Mouse (Mus musculus) hindbrain, embryonic 15.5 days (tissue): ENCODE results near the gene Gm45837. TPM values are rescaled to one million over a fixed set of nuclear protein-coding genes. Genes with fewer than 3 reads are reported as not detected.

ENCODE experiments used
- ATAC-seq: fragments of 200-750 bp; cut with Nextera tagmentation; 2 replicates; pipeline ENCODE4 v1.8.0; 2017; ENCODE audit warnings: low read depth, moderate number of reproducible peaks, moderate TSS enrichment; ENCODE audit not compliant: low FRiP score
- H3K27ac ChIP-seq: fragments of 300-500 bp; sonication (generic); replicated peaks from 2 replicates; pipeline ENCODE4 v1.5.1; 2015; ENCODE audit warnings: mild to moderate bottlenecking, inconsistent platforms
- H3K27me3 ChIP-seq: fragments of 300-500 bp; sonication (generic); 2 replicates; pipeline ENCODE4 v1.6.1; 2015; ENCODE audit warnings: control low read depth, inconsistent platforms
- H3K36me3 ChIP-seq: fragments of 300-500 bp; sonication (generic); 2 replicates; pipeline ENCODE4 v1.6.1; 2015; ENCODE audit warnings: control low read depth, inconsistent platforms
- H3K4me1 ChIP-seq: fragments of 300-500 bp; sonication (generic); replicated peaks from 2 replicates; pipeline ENCODE4 v1.6.1; 2015; ENCODE audit warnings: control low read depth, inconsistent platforms
- H3K4me2 ChIP-seq: fragments of 300-500 bp; sonication (generic); 2 replicates; pipeline ENCODE4 v1.6.1; 2015; ENCODE audit warnings: moderate library complexity, mild to moderate bottlenecking, inconsistent platforms
- H3K4me3 ChIP-seq: fragments of 300-500 bp; sonication (generic); 2 replicates; pipeline ENCODE4 v1.5.1; 2015; ENCODE audit warnings: mild to moderate bottlenecking, inconsistent platforms
- H3K9ac ChIP-seq: fragments of 300-500 bp; sonication (generic); 2 replicates; pipeline ENCODE4 v1.6.1; 2015; ENCODE audit warnings: inconsistent platforms
- H3K9me3 ChIP-seq: fragments of 300-500 bp; sonication (generic); 2 replicates; pipeline ENCODE4 v1.6.1; 2016; ENCODE audit warnings: control low read depth, inconsistent platforms
- WGBS: fragments of 180-500 bp; shearing (Covaris S2); methylation state at CpG from one replicate; pipeline ENCODE4 v1.1.7; 2015; 5-methylcytosine and 5-hydroxymethylcytosine counted together
- polyA plus RNA-seq: library from polyadenylated mRNA; unstranded; fragments of >200 nt; fragmentation: Nextera tagmentation; extraction: Ambion mirVana; gene quantifications from 2 replicates; pipeline ENCODE4 v1.2.1, GENCODE M21; 2015

The Gm45837 gene
- not detected in 2 replicates for polyA plus RNA-seq

- H3K4me3 ChIP-seq = no peak within 1 kb of the TSS
- no peaks in the 10 kb centered on the region for H3K27me3 ChIP-seq
- no peak within 1 kb of the TSS for H3K9ac ChIP-seq
- H3K27ac ChIP-seq = no peak within 1 kb of the TSS
- peaks cover 21% of the 10 kb centered on the region for H3K4me1 ChIP-seq
- no peak for ATAC-seq
- no peak within 1 kb of the TSS for H3K4me2 ChIP-seq
- no peaks in the 10 kb centered on the region for H3K9me3 ChIP-seq
- H3K36me3 ChIP-seq = no peaks in the 10 kb centered on the region
- 84% methylated on average over 11 of the region's 11 CpGs for WGBS
These were observed at the start of gene Gm45837 for GRCm38 (mm10) chr7:101410267-101410936. Gene Gm45837 (plus strand): TSS chr7:101410886.

GRCm38 (mm10) chr7:101361021-101361420, 49.7 kb upstream of the Gm45837 start:
- 87% methylated on average over 4 of the region's 4 CpGs for WGBS
- H3K4me1 ChIP-seq = 0 out of 2 replicates have a peak, but pooled peaks cover 3% of the 10 kb centered on the region
- no peak overlapping the region for H3K4me3 ChIP-seq
- no peaks in the 10 kb centered on the region for H3K9me3 ChIP-seq
- H3K27ac ChIP-seq = no peak overlapping the region
- H3K4me2 ChIP-seq = no peak overlapping the region
- no peak overlapping the region for H3K9ac ChIP-seq
- no peaks in the 10 kb centered on the region for H3K27me3 ChIP-seq
- H3K36me3 ChIP-seq = no peaks in the 10 kb centered on the region
- no peak for ATAC-seq

GRCm38 (mm10) chr7:101361767-101362166, 48.9 kb upstream of the Gm45837 start:
- H3K4me2 ChIP-seq = no peak overlapping the region
- no peaks in the 10 kb centered on the region for H3K27me3 ChIP-seq
- no peak overlapping the region for H3K9ac ChIP-seq
- H3K36me3 ChIP-seq = no peaks in the 10 kb centered on the region
- H3K27ac ChIP-seq = no peak overlapping the region
- WGBS = 69% methylated on average over 4 of the region's 4 CpGs
- ATAC-seq = no peak
- H3K4me3 ChIP-seq = no peak overlapping the region
- H3K9me3 ChIP-seq = no peaks in the 10 kb centered on the region
- H3K4me1 ChIP-seq = 0 out of 2 replicates have a peak, but pooled peaks cover 3% of the 10 kb centered on the region

GRCm38 (mm10) chr7:101362791-101363191, 47.9 kb upstream of the Gm45837 start:
- Histone ChIP-seq H3K27ac (no peak overlapping the region), H3K4me2 (no peak overlapping the region), H3K9ac (no peak overlapping the region), H3K9me3 (no peaks in the 10 kb centered on the region), H3K4me1 (no peaks in the 10 kb centered on the region), H3K4me3 (no peak overlapping the region), H3K27me3 (no peaks in the 10 kb centered on the region), H3K36me3 (no peaks in the 10 kb centered on the region)
- no peak for ATAC-seq
- WGBS = 69% methylated on average over 5 of the region's 5 CpGs

GRCm38 (mm10) chr7:101363914-101364313, 46.8 kb upstream of the Gm45837 start:
- Histone ChIP-seq H3K4me1 (no peaks in the 10 kb centered on the region), H3K36me3 (no peaks in the 10 kb centered on the region), H3K9ac (no peak overlapping the region), H3K4me2 (no peak overlapping the region), H3K27me3 (no peaks in the 10 kb centered on the region), H3K9me3 (no peaks in the 10 kb centered on the region), H3K27ac (no peak overlapping the region), H3K4me3 (no peak overlapping the region)
- WGBS = 86% methylated on average over 5 of the region's 5 CpGs
- ATAC-seq = no peak

GRCm38 (mm10) chr7:101367901-101368852, 42.5 kb upstream of the Gm45837 start:
- H3K36me3 ChIP-seq = no peaks in the 10 kb centered on the region
- H3K4me3 ChIP-seq = no peak overlapping the region
- no peak for ATAC-seq
- H3K9ac ChIP-seq = no peak overlapping the region
- H3K9me3 ChIP-seq = no peaks in the 10 kb centered on the region
- H3K27ac ChIP-seq = no peak overlapping the region
- no peaks in the 10 kb centered on the region for H3K4me1 ChIP-seq
- H3K27me3 ChIP-seq = no peaks in the 10 kb centered on the region
- H3K4me2 ChIP-seq = no peak overlapping the region
- WGBS = 62% methylated on average over 11 of the region's 11 CpGs

GRCm38 (mm10) chr7:101369666-101370065, 41.0 kb upstream of the Gm45837 start:
- Histone ChIP-seq H3K9ac (no peak overlapping the region), H3K4me3 (no peak overlapping the region), H3K9me3 (no peaks in the 10 kb centered on the region), H3K27ac (no peak overlapping the region), H3K36me3 (no peaks in the 10 kb centered on the region), H3K27me3 (no peaks in the 10 kb centered on the region), H3K4me2 (no peak overlapping the region), H3K4me1 (no peaks in the 10 kb centered on the region)
- 85% methylated on average over 7 of the region's 7 CpGs for WGBS
- no peak for ATAC-seq

GRCm38 (mm10) chr7:101373082-101373481, 37.6 kb upstream of the Gm45837 start:
- no peak overlapping the region for H3K4me3 ChIP-seq
- H3K9ac ChIP-seq = no peak overlapping the region
- no peak overlapping the region for H3K4me2 ChIP-seq
- peaks cover 8% of the 10 kb centered on the region; the same call in 1 of the 2 replicates for H3K4me1 ChIP-seq
- H3K27me3 ChIP-seq = no peaks in the 10 kb centered on the region
- ATAC-seq = no peak
- H3K36me3 ChIP-seq = no peaks in the 10 kb centered on the region
- WGBS = 85% methylated on average over 26 of the region's 26 CpGs
- H3K27ac ChIP-seq = no peak overlapping the region
- no peaks in the 10 kb centered on the region for H3K9me3 ChIP-seq

- H3K27me3 ChIP-seq = no peaks in the 10 kb centered on the region
- no peak overlapping the region for H3K4me3 ChIP-seq
- peaks cover 8% of the 10 kb centered on the region; the same call in 1 of the 2 replicates for H3K4me1 ChIP-seq
- H3K9me3 ChIP-seq = no peaks in the 10 kb centered on the region
- ATAC-seq = peak; percentile 72; the same call in 1 of the 2 replicates
- no peaks in the 10 kb centered on the region for H3K36me3 ChIP-seq
- H3K9ac ChIP-seq = no peak overlapping the region
- no peak overlapping the region for H3K4me2 ChIP-seq
- H3K27ac ChIP-seq = no peak overlapping the region
These were observed 36.5 kb upstream of the Gm45837 start for GRCm38 (mm10) chr7:101374155-101374554.

GRCm38 (mm10) chr7:101376701-101377340, 33.9 kb upstream of the Gm45837 start:
- Histone ChIP-seq H3K4me2 (no peak overlapping the region), H3K9ac (no peak overlapping the region), H3K4me3 (no peak overlapping the region), H3K4me1 (peaks cover 8% of the 10 kb centered on the region; the same call in 1 of the 2 replicates), H3K9me3 (no peaks in the 10 kb centered on the region), H3K36me3 (no peaks in the 10 kb centered on the region), H3K27ac (no peak overlapping the region), H3K27me3 (no peaks in the 10 kb centered on the region)
- no peak; the same call in 1 of the 2 replicates for ATAC-seq
- WGBS = 56% methylated on average over 10 of the region's 10 CpGs

GRCm38 (mm10) chr7:101377741-101378262, 32.9 kb upstream of the Gm45837 start:
- H3K4me3 ChIP-seq = no peak overlapping the region
- WGBS = 42% methylated on average over 7 of the region's 7 CpGs
- H3K27me3 ChIP-seq = no peaks in the 10 kb centered on the region
- peak overlapping the region; percentile 3; the same call in 1 of the 2 replicates for H3K27ac ChIP-seq
- ATAC-seq = no peak
- peaks cover 8% of the 10 kb centered on the region; the same call in 1 of the 2 replicates for H3K4me1 ChIP-seq
- H3K9ac ChIP-seq = no peak overlapping the region
- H3K4me2 ChIP-seq = 0 out of 2 replicates have a peak overlapping the region, but pooled peaks have one; percentile 9
- no peaks in the 10 kb centered on the region for H3K9me3 ChIP-seq
- no peaks in the 10 kb centered on the region for H3K36me3 ChIP-seq
